Mouse (Mus musculus) embryonic facial prominence, embryonic 13.5 days (tissue): ENCODE data around the gene Pop7. TPM values are rescaled to one million over a fixed set of nuclear protein-coding genes. Genes with fewer than 3 reads are reported as not detected.

Experiments used
- ATAC-seq: fragments of 200-750 bp; cut with Nextera tagmentation; 2 replicates; pipeline ENCODE4 v1.8.0; 2017; ENCODE audit warnings: low read depth; ENCODE audit not compliant: insufficient number of reproducible peaks, insufficient read depth, low FRiP score, low TSS enrichment
- H3K27ac ChIP-seq: fragments of 300-500 bp; sonication (generic); 2 replicates; pipeline ENCODE4 v1.5.1; 2015; ENCODE audit warnings: moderate library complexity, mild to moderate bottlenecking, inconsistent platforms
- H3K27me3 ChIP-seq: fragments of 300-500 bp; sonication (generic); 2 replicates; pipeline ENCODE4 v1.6.1; 2015; ENCODE audit warnings: mild to moderate bottlenecking, inconsistent platforms
- H3K36me3 ChIP-seq: fragments of 300-500 bp; sonication (generic); 2 replicates; pipeline ENCODE4 v1.6.1; 2015; ENCODE audit warnings: mild to moderate bottlenecking, inconsistent platforms
- H3K4me1 ChIP-seq: fragments of 300-500 bp; sonication (generic); 2 replicates; pipeline ENCODE4 v1.6.1; 2015; ENCODE audit warnings: inconsistent platforms
- H3K4me2 ChIP-seq: fragments of 300-500 bp; sonication (generic); 2 replicates; pipeline ENCODE4 v1.6.1; 2015; ENCODE audit warnings: moderate library complexity, mild to moderate bottlenecking, inconsistent platforms
- H3K4me3 ChIP-seq: fragments of 300-500 bp; sonication (generic); 2 replicates; pipeline ENCODE4 v1.5.1; 2015; ENCODE audit warnings: mild to moderate bottlenecking, inconsistent platforms
- H3K9ac ChIP-seq: fragments of 300-500 bp; sonication (generic); 2 replicates; pipeline ENCODE4 v1.6.1; 2015; ENCODE audit warnings: mild to moderate bottlenecking, inconsistent platforms
- H3K9me3 ChIP-seq: fragments of 300-500 bp; sonication (generic); 2 replicates; pipeline ENCODE4 v1.6.1; 2016; ENCODE audit warnings: inconsistent platforms
- WGBS: fragments of 180-500 bp; shearing (Covaris S2); methylation state at CpG from one replicate; pipeline ENCODE4 v1.1.7; 2015; ENCODE audit warnings: mixed read lengths; 5-methylcytosine and 5-hydroxymethylcytosine counted together
- polyA plus RNA-seq: library from polyadenylated mRNA; unstranded; fragments of >200 nt; fragmentation: Nextera tagmentation; extraction: Ambion mirVana; gene quantifications from 2 replicates; pipeline ENCODE4 v1.2.1, GENCODE M21; 2015

The Pop7 gene
- polyA plus RNA-seq, 1 experiment from 2014 or later = 56.2 TPM

GRCm38 (mm10) chr5:137533117-137533827, 31.0 kb upstream of the Pop7 start, which contains the start of the genes Epo and Gnb2:
Epo (minus strand) TSS chr5:137533242.
Gnb2 (minus strand) TSS chr5:137533510.
- peak within 1 kb of the TSS; percentile 91 for H3K4me3 ChIP-seq
- H3K36me3 ChIP-seq = peaks cover 20% of the 10 kb centered on the region
- no peaks in the 10 kb centered on the region for H3K27me3 ChIP-seq
- peak within 1 kb of the TSS; percentile 94 for H3K9ac ChIP-seq
- H3K4me1 ChIP-seq = peaks cover 19% of the 10 kb centered on the region
- WGBS = under 1% methylated on average over 39 of the region's 40 CpGs
- no peaks in the 10 kb centered on the region for H3K9me3 ChIP-seq
- peak within 1 kb of the TSS; percentile 97 for H3K4me2 ChIP-seq
- ATAC-seq = peak; percentile 74
- peak within 1 kb of the TSS; percentile 93 for H3K27ac ChIP-seq

DNA sequence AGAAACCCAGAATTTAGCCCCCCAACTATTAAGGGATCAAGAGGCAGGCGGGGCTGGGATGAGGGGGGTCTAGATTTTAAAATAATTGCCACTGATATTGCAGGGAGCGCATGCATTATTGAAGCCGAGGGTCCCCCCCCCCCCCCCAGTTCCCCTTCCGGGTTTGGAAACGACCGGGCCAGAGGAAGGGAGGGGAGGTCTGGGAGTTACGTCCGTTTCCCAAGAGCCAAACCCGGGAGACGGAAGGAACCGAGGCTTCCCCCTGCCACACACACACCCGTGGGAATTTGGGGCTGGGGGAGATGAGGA, 30.4 kb upstream of the Pop7 start:
- peaks cover 19% of the 10 kb centered on the region for H3K4me1 ChIP-seq
- WGBS = 0% methylated on average over 11 of the region's 12 CpGs
- H3K9ac ChIP-seq = peak overlapping the region; percentile 94
- peak overlapping the region; percentile 91 for H3K4me3 ChIP-seq
- H3K27me3 ChIP-seq = no peaks in the 10 kb centered on the region
- no peak for ATAC-seq
- H3K27ac ChIP-seq = peak overlapping the region; percentile 93
- peaks cover 25% of the 10 kb centered on the region for H3K36me3 ChIP-seq
- H3K9me3 ChIP-seq = no peaks in the 10 kb centered on the region
- peak overlapping the region; percentile 97 for H3K4me2 ChIP-seq

DNA sequence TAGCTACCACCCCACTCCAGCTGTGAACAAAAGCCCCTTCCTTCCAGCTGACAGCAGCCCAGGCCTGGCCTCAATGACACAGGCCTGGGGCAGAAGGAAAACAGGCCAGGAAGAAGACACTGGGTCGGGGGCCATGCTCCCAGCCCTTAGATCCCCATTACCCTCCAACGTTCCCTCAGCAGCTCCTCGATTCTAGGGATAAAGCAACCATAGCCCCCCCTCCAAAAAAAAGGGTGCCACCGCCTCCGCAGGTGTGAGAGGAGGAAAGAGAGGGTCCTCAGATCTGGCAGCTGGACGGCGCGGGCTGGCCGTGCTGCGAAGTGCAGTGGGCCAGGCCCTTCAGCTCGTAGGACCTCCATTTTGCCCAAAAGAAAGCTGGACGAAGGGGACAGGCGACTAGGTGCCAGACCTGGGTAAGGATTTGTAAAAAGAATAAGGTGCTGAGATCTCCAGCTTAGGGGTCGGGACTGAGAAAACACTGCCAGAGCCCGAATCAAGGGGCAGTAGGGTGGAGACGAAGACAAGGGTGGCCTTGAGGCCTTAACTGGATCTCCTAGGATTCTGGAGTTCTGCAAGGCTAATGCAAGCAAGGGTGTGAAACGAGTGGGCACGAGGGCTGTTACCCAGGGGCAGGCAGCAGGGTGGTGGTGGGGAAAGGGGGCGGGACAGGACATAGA, 30.0 kb upstream of the Pop7 start:
- H3K4me3 ChIP-seq = peak overlapping the region; percentile 91
- no peaks in the 10 kb centered on the region for H3K9me3 ChIP-seq
- H3K27ac ChIP-seq = peak overlapping the region; percentile 93
- H3K27me3 ChIP-seq = no peaks in the 10 kb centered on the region
- H3K4me1 ChIP-seq = peaks cover 16% of the 10 kb centered on the region
- H3K36me3 ChIP-seq = peaks cover 30% of the 10 kb centered on the region
- H3K9ac ChIP-seq = peak overlapping the region; percentile 94
- H3K4me2 ChIP-seq = peak overlapping the region; percentile 97
- WGBS = under 1% methylated on average over 19 of the region's 19 CpGs
- ATAC-seq = no peak

- Histone ChIP-seq H3K4me3 (peak overlapping the region; percentile 91), H3K4me1 (peaks cover 17% of the 10 kb centered on the region), H3K4me2 (peak overlapping the region; percentile 97), H3K27ac (peak overlapping the region; percentile 93), H3K9me3 (no peaks in the 10 kb centered on the region), H3K36me3 (peaks cover 37% of the 10 kb centered on the region), H3K9ac (peak overlapping the region; percentile 94), H3K27me3 (no peaks in the 10 kb centered on the region)
- ATAC-seq = no peak; the same call in 1 of the 2 replicates
- WGBS = 0% methylated on average over 51 of the region's 51 CpGs
Measured at GRCm38 (mm10) chr5:137531414-137532130, 29.3 kb upstream of the Pop7 start.

- H3K4me2 ChIP-seq = peak overlapping the region; percentile 97
- peaks cover 23% of the 10 kb centered on the region for H3K4me1 ChIP-seq
- peak overlapping the region; percentile 94 for H3K9ac ChIP-seq
- no peaks in the 10 kb centered on the region for H3K27me3 ChIP-seq
- peak; percentile 29; the same call in 1 of the 2 replicates for ATAC-seq
- peaks cover 44% of the 10 kb centered on the region for H3K36me3 ChIP-seq
- WGBS = under 1% methylated on average over 45 of the region's 46 CpGs
- peak overlapping the region; percentile 93 for H3K27ac ChIP-seq
- no peaks in the 10 kb centered on the region for H3K9me3 ChIP-seq
- H3K4me3 ChIP-seq = peak overlapping the region; percentile 91
Measured at GRCm38 (mm10) chr5:137530588-137531413, 28.5 kb upstream of the Pop7 start.

- H3K27ac ChIP-seq = peak overlapping the region; percentile 93
- peak overlapping the region; percentile 97 for H3K4me2 ChIP-seq
- 69% methylated on average over 8 of the region's 8 CpGs for WGBS
- H3K36me3 ChIP-seq = peaks cover 51% of the 10 kb centered on the region
- peaks cover 23% of the 10 kb centered on the region for H3K4me1 ChIP-seq
- H3K9me3 ChIP-seq = no peaks in the 10 kb centered on the region
- H3K27me3 ChIP-seq = no peaks in the 10 kb centered on the region
- peak overlapping the region; percentile 94 for H3K9ac ChIP-seq
- peak overlapping the region; percentile 91 for H3K4me3 ChIP-seq
- no peak for ATAC-seq
Measured at GRCm38 (mm10) chr5:137530075-137530474, 27.8 kb upstream of the Pop7 start.

DNA sequence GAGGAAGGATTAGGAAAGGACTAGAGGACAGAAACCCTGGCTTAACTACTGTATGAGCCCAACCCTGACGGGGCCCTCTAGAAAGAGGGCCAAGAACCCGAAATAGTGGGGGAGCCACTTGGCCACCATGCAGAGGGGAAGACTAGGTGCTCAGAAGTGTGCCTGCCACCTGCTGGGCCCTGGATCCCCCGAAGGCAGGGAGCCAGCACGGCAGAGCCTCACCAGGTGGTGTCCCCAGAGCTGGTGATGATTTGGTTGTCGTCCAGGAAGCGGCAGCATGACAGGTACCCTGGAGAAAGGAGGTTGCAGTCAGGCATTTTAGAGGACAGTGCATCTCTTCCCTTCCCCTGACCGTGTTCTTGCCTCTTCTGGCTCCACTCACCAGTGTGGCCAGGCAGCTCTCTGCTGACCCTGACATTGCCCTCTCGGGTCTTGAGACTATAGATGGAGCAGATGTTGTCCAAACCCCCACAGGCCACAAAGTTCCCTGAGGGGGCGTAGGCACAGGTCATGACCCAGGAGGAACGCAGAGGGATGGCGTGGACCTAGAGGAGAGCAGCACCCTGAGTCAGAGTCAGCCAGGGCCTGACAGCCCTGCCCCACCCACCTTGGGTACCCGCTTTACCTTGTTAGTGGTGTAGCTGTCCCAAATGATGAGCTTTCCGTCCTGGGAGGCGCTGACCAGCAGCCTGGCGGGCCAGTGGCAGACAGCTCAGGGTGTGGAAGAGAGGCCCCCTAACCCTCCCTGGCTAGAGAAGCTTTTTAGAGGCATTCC, 27.1 kb upstream of the Pop7 start:
- WGBS = 70% methylated on average over 15 of the region's 15 CpGs
- H3K9ac ChIP-seq = peak overlapping the region; percentile 94; the same call in 1 of the 2 replicates
- peaks cover 57% of the 10 kb centered on the region for H3K36me3 ChIP-seq
- ATAC-seq = no peak
- peak overlapping the region; percentile 93; the same call in 1 of the 2 replicates for H3K27ac ChIP-seq
- H3K4me2 ChIP-seq = peak overlapping the region; percentile 97; the same call in 1 of the 2 replicates
- peak overlapping the region; percentile 91; the same call in 1 of the 2 replicates for H3K4me3 ChIP-seq
- H3K9me3 ChIP-seq = no peaks in the 10 kb centered on the region
- no peaks in the 10 kb centered on the region for H3K27me3 ChIP-seq
- peaks cover 23% of the 10 kb centered on the region for H3K4me1 ChIP-seq

DNA sequence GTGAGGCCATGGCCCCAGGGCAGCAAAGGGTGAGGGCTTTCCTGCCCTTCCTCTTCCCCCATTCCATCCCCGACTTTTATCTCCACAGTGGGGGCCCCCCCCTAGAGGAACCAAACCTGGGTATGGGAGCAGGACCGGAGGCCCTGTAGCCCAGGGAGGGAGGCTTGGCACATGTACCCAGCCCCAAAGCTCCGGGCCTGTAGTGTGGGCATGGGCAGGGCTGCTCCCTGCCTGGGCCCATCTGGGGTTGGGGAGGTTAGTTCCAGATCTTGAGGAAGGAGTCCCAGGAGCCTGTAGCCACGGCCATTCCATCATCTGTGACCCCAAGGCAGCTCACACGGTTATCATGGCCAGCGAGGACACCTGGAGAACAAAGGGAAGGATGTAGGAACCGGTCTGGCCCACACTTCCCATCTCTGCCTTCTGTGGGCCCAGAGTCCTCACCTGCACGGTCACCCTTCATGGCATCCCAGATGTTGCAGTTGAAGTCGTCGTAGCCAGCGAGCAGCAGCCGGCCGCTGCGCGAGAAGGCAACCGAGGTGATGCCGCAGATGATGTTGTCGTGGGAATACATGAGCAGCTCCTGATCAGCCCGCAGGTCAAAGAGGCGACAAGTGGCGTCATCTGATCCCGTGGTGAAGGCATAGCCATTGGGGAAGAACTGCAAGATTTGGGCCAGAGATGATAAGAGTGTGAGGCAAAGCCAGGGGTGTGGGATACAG, 26.1 kb upstream of the Pop7 start:
- no peaks in the 10 kb centered on the region for H3K27me3 ChIP-seq
- no peak overlapping the region for H3K4me3 ChIP-seq
- no peak overlapping the region for H3K27ac ChIP-seq
- no peak for ATAC-seq
- H3K9ac ChIP-seq = no peak overlapping the region
- H3K4me1 ChIP-seq = peaks cover 23% of the 10 kb centered on the region
- H3K9me3 ChIP-seq = no peaks in the 10 kb centered on the region
- no peak overlapping the region for H3K4me2 ChIP-seq
- H3K36me3 ChIP-seq = peaks cover 67% of the 10 kb centered on the region
- WGBS = 85% methylated on average over 22 of the region's 22 CpGs

- WGBS = 45% methylated on average over 1 of the region's 1 CpGs
- no peak overlapping the region for H3K4me3 ChIP-seq
- H3K4me1 ChIP-seq = peaks cover 23% of the 10 kb centered on the region
- no peaks in the 10 kb centered on the region for H3K9me3 ChIP-seq
- H3K36me3 ChIP-seq = peaks cover 77% of the 10 kb centered on the region
- H3K27me3 ChIP-seq = no peaks in the 10 kb centered on the region
- ATAC-seq = no peak
- no peak overlapping the region for H3K9ac ChIP-seq
- no peak overlapping the region for H3K4me2 ChIP-seq
- 0 out of 2 replicates have a peak overlapping the region, but pooled peaks have one; percentile 11 for H3K27ac ChIP-seq
Measured at GRCm38 (mm10) chr5:137527413-137527812, 25.1 kb upstream of the Pop7 start.
